Mouse (Mus musculus) T-helper 1 cell (primary cell): ENCODE data around the gene Adamts8.

Source experiments
- in situ Hi-C: fragments of 300-600 bp; cut with MboI, MseI; formaldehyde crosslinking; loops from one replicate; pipeline ENCODE4 v1.15.1; 2025; ENCODE audit warnings: high pct_unique_total_duplicates

Gene Adamts8

GRCm38 (mm10) chr9:30942512-30943313, at the start of gene Adamts8:
Adamts8 (plus strand) TSS chr9:30942562.
- in situ Hi-C loops, result loop anchor here (5.0 to 25.0 kb wide), 2 partner anchors 460 to 1280 kb away; no protein-coding TSS in a partner anchor

- in situ Hi-C loops, result no loop called here
These were observed 46.7 kb upstream of the Adamts8 start for GRCm38 (mm10) chr9:30895618-30896017.

- in situ Hi-C loops, result no loop called here
These were observed 45.6 kb upstream of the Adamts8 start for GRCm38 (mm10) chr9:30896752-30897151.

GRCm38 (mm10) chr9:30897169-30897568, 45.2 kb upstream of the Adamts8 start:
- in situ Hi-C loops, result no loop called here

GRCm38 (mm10) chr9:30902152-30902551, 40.2 kb upstream of the Adamts8 start:
- in situ Hi-C loops, result no loop called here

GRCm38 (mm10) chr9:30902641-30903040, 39.7 kb upstream of the Adamts8 start:
- in situ Hi-C loops, result no loop called here

GRCm38 (mm10) chr9:30903266-30903665, 39.1 kb upstream of the Adamts8 start:
- in situ Hi-C loops, result no loop called here

- in situ Hi-C loops, result no loop called here
These were observed 36.5 kb upstream of the Adamts8 start for GRCm38 (mm10) chr9:30905861-30906260.

GRCm38 (mm10) chr9:30906426-30906825, 35.9 kb upstream of the Adamts8 start:
- in situ Hi-C loops, result no loop called here

- in situ Hi-C loops, result no loop called here
These were observed 34.6 kb upstream of the Adamts8 start for GRCm38 (mm10) chr9:30907677-30908295.

GRCm38 (mm10) chr9:30908296-30908690, 34.1 kb upstream of the Adamts8 start:
- in situ Hi-C loops, result no loop called here

GRCm38 (mm10) chr9:30908973-30909372, 33.4 kb upstream of the Adamts8 start:
- in situ Hi-C loops, result no loop called here

- in situ Hi-C loops, result loop anchor here (5.0 kb wide), 1 partner anchor 73 kb away; no protein-coding TSS in a partner anchor
These were observed 31.9 kb upstream of the Adamts8 start for GRCm38 (mm10) chr9:30910491-30910890.

- in situ Hi-C loops, result loop anchor here (5.0 kb wide), 1 partner anchor 75 kb away; no protein-coding TSS in a partner anchor
These were observed 30.2 kb upstream of the Adamts8 start for GRCm38 (mm10) chr9:30912161-30912560.

GRCm38 (mm10) chr9:30913429-30913828, 28.9 kb upstream of the Adamts8 start:
- in situ Hi-C loops, result loop anchor here (5.0 kb wide), 1 partner anchor 76 kb away; no protein-coding TSS in a partner anchor

- in situ Hi-C loops, result loop anchor here (5.0 kb wide), 1 partner anchor 77 kb away; no protein-coding TSS in a partner anchor
These were observed 28.1 kb upstream of the Adamts8 start for GRCm38 (mm10) chr9:30914241-30914640.

GRCm38 (mm10) chr9:30916266-30916968, 25.9 kb upstream of the Adamts8 start:
- in situ Hi-C loops, result no loop called here

- in situ Hi-C loops, result no loop called here
These were observed 23.7 kb upstream of the Adamts8 start for GRCm38 (mm10) chr9:30918466-30919356.

GRCm38 (mm10) chr9:30919686-30920085, 22.7 kb upstream of the Adamts8 start:
- in situ Hi-C loops, result no loop called here

GRCm38 (mm10) chr9:30920736-30921135, 21.6 kb upstream of the Adamts8 start:
- in situ Hi-C loops, result no loop called here
